Mouse (Mus musculus): Measurements from ENCODE around the gene Uba52. TPM values are rescaled to one million over a fixed set of nuclear protein-coding genes. Genes with fewer than 3 reads are reported as not detected.
"Not testable (repeated sequence)": the region's sequence is repeated elsewhere in the genome, so short reads cannot be mapped to it uniquely, and the experiment has no call there.

Gene Uba52
- total RNA-seq, 2 experiments from 2014 or later, result 924 to 953 TPM

DNA sequence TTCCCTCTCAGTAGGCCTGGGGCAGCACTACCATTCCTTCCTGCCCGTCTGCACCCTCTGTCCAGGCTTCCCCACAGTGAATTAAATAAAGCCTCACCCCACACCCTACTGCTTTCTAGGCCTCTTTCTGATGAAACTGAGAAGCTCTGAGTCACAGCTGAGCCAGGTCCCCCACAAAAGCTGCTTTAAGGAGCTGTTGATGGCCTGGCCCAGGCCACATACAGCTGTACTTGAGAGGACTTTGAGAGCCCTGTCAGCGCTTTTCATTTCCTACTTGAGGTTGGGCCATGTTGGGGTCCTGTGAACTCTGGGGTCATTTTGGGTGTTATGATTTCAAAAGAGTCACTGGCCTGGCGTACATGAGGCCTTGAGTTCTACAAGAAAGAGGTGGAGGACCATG lies 24.6 kb upstream of the Uba52 start:
- DNase-seq (ENCODE audit: low spot score in 2 of 2), result no peak

DNA sequence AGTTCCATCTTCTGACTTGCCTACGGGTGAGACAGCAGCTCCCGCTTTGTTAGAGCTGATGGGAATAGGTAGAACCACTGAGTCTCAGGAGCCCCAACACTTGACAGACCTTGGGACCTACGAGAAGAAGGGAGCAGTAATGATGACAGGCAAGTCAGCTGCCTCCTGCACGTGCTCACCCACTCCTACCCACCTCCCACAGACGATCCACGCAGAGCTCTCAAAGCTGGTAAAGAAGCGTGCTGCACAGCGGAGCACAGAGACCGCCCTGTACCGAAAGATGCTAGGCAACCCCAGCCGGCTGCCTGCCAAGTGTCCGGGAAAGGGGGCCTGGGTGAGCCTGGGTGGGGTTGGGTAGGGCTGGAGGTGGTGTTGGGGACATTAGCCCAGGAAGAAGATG lies 23.7 kb upstream of the Uba52 start:
- peak in 1 of 2 experiments; percentile 27 for DNase-seq (ENCODE audit: low spot score in 2 of 2)

DNA sequence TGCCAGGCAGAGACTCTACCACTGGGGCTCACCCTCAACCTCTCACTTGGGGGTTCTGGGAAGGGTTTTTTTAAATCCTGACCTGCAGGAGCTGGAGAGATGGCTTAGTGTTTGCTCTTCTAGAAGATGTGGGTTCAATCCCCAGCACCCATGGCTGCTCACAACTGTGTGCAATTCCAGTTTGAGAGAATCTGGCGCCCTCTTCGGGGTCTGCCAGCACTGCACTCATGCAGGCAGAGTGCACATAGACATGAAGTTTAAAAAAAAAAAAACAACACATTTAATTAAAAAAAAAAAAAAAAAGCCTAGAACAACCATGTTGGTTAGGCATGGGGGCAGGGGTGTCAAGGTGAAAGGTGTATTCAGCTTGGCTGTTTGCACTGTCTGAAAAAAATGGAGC lies 19.7 kb upstream of the Uba52 start:
- no peak for DNase-seq (ENCODE audit: low spot score in 2 of 2)

DNA sequence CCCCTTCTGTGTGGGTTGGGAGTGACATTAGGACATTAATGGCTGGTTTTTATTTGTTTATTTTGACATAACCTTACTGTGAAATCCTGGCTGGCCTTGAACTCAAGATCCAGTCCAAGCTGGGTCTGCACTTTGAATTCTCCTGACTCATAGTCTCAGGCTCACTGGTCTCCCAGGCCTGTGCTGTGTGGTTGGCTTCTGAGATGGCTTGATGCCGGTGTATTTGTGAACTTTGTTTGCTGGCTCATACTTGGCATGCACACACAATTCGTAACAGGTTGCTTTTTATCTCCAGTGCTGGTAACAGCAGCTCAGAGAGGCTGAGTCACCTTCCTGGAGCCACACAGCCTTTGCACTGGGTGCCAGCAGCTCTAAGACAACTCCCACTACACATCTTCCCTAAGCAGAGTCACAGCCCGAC lies 19.1 kb upstream of the Uba52 start:
- DNase-seq (ENCODE audit: low spot score in 2 of 2), result no peak

DNA sequence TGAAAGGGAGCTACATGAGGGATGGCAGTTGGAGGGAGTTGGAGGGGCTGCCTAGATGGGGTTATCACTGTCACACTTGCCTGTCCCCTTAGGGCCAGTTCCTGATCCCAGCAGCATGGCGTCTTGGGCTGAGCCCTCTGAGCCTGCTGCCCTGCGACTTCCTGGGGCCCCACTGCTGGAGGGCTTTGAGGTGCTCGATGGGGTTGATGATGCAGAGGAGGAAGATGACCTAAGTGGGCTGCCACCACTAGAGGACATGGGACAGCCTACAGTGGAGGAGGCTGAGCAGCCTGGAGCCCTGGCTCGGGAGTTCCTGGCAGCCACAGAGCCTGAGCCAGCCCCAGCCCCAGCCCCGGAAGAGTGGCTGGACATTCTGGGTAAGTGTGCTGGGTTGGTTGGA lies 18.7 kb upstream of the Uba52 start:
- no peak for DNase-seq (ENCODE audit: low spot score in 2 of 2)

DNA sequence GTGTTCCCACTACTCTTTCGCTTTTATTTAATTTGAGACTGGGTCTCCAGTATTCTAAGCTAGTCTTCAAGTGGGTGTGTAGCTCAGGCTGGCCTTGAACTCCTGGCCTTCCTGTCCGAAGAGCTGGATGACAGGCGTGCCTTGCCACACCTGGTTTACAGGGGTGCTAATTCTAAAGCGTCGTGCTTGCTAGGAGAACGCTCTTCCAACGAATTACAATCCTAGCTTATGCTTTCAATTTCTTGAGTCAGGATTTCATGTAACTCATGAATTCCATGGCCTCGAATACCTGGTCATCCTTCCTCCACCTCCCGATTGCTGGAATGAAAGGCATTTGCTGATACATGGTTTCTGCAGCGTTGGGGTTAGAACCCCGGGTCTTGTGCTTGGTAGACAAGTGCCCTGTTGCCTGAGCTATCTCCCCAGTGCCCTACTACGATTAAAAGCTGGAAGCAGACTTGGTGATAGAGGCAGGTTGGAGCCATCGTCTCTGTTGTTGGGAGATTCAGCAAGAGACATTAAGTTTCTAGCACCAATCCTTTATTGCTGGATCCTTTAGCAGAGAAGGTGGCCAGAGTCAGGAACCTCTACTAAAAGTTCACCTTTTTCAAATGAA lies 17.7 kb upstream of the Uba52 start:
- no peak for DNase-seq (ENCODE audit: low spot score in 2 of 2)

DNA sequence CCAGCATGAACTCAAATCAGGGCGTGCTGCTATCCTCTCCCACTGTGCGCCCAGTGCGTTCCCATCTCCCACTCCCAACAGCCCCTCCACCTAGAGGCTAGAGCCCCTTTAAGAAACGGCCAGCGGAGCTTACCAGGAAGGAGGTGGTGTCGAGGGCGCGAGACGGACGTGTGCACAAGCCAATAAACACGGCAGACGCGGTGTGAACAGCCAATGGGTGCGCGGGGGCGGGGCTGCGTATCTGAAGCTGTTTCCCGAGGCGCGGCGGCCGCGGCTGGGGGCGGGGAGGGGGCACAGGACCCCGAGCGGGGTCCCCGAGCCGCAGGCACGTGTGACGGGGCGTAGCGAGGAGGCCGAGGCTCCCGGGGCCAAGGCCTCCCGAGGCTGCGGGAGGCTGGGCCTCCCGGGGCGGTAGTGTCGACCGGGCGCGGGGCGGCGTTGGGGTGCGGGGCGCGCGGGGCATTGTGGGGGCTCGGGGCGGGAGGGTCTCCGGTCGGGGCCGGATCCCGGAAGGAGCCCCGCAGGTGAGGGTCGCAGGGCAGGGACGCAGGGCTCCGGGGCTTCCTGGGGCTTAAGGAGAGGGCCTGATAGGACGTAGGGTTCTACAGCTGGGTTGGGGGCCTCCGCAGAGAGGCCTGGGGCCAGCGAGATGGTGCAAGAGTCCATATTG lies 17.0 kb upstream of the Uba52 start, which contains the start of the genes Fkbp8 and Kxd1:
TSS of gene Fkbp8 (plus strand) at position 213 of the 670 bp plus-strand sequence.
TSS of gene Kxd1 (minus strand) at position 445 of the 670 bp plus-strand sequence.
- peak; percentile 98 to 99 for DNase-seq (ENCODE audit: low spot score in 2 of 2)

DNA sequence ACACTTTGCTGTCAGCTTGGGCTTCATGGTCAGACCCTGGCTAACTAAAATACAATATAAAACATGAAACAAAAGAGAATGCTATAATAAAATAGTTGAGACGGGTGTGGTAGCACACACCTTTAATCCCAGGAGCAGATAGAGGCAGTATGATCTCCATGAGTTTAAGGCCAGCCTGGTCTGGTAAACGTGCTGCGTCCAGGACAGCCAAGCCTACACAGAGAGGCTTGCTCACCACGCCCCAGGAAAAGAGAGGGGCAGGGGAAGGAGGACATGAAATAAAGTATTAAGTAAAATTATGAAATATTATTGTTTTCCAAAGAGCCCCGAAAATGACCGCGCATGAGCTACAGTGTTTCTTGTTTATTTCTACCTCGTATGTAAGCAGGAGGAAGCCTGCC lies 16.5 kb upstream of the Uba52 start:
- no peak for DNase-seq (ENCODE audit: low spot score in 2 of 2)

DNA sequence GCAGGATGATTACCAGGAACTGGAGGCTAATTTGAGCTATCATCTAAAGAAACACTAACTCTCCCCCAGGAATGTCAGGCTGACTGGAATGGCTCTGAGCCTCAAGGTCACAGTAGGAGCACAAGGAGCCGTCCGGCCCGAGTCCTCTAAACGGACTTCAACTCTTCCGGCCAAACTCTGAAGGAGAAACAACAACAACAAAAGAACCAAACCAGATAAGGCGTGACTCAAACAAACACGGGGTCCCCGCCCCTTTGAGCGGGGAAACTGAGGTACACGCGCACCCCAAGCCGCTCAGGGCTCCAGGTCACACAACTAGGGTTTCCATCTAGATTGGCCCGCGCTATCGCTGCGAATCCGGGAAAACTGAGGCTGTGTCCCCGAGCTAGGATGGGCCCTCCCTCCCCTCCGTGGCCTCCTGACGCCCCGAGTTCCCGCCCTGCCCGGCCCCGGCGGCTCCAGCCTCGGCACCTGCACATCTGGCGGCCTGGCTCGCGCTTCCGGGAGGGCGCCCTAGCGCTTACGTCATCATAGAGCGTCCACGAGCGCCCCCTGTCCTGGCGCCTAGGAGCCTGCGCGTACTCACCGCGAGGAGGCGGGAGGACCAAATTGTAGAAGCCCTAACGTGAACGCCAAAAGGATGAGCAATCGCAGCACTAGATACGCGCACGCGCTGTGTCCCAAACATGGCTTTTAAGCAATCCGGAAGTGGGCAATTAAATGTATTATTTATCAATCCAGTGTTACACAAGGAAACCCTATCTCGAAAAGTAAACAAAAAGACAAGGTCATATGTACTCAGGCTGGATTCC lies 12.2 kb upstream of the Uba52 start:
- DNase-seq (ENCODE audit: low spot score in 2 of 2), result peak; percentile 95 to 96

DNA sequence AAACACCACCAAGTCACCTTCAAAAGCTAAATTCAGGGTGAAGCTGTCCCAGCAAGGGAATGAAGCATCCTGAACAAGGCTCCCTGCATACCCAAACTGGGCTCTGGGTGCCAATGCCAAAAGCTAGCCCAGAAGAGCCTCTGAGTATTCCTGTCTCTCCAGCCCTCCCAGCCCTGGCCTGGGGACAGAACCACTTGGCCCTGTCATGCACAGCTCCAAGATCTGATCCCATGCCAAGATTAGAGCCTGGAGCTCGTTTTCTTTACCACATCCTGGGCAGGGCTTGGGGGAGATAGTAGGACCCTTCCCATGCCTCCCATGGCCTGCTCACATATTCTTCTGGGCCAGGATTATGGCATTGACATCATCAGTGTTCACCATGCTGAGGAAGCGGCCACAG lies 9.0 kb upstream of the Uba52 start:
- DNase-seq (ENCODE audit: low spot score in 2 of 2), result no peak

DNA sequence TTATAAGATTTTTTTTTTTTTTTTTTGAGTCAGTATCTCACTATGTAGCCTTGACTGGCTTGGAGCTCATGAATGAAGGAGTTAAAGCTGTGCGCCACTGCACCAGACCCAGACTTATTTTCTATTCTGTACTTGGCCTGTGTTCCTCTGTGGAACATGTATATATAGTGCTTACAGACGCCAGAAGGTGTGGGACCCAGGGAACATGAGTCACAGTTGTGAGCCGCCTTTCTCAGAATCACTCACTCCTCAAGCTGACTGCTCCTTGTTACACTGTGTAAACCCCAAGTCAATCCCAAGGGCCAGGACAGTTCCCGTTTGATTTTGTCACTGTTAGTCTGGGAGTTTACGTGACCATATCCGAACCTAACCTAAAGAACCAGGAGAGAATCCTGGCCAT lies 8.4 kb upstream of the Uba52 start:
- DNase-seq (ENCODE audit: low spot score in 2 of 2), result peak in 1 of 2 experiments; percentile 39

DNA sequence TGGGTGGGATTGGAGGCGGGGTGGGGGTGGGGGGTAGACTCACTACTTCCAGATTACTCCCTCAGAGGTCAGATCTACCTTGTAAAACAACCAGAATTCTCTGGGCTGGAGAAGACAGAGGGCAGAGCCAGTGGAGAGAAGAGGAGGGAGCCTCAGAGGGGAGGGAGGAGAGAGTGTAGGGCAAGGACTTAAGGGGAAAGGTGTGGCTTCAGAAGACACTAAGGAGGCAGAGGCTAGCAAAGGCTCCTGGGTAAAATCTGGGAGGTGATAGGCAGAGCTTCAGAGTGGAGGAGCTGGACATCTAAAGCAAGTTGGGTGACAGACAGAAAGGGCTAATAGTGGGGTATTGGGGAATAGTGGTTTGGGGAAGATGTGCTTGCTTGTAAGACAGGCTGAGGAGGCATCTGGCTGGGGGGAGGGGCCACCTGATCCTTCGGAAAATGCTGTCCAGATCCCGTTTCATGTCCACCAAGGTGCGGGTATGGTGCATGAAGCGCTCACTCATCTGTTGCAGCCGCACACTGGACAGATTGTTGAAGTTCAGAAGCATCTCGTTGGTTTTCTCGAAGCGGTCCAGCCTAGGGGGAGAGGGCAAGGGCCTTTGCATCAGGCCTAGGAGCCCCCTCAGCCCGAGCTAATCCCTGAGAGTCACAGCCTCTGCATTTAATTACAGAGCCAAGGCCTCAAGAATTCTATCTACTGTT lies 7.5 kb upstream of the Uba52 start:
- DNase-seq (ENCODE audit: low spot score in 2 of 2), result no peak

DNA sequence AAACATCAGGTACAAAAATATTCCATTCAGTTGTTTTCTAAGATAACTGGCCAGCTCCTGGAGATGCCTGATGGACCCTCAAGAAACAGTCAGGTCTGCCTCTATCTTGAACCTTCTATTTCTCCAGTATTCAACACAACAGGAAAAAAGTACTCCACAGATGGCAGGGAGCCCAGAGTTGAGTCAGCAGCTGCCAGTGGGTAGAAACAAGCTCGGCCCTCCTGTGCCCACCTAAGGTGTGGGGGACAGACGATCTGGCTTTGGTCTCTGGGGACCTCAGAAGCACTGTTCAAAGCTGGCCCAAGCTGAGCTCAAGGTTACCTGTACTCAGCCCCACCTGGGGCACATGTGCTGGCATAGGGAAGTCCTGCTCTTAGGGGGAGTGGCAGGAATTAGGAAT lies 2.8 kb upstream of the Uba52 start:
- peak; percentile 74 to 85 for DNase-seq (ENCODE audit: low spot score in 2 of 2)

DNA sequence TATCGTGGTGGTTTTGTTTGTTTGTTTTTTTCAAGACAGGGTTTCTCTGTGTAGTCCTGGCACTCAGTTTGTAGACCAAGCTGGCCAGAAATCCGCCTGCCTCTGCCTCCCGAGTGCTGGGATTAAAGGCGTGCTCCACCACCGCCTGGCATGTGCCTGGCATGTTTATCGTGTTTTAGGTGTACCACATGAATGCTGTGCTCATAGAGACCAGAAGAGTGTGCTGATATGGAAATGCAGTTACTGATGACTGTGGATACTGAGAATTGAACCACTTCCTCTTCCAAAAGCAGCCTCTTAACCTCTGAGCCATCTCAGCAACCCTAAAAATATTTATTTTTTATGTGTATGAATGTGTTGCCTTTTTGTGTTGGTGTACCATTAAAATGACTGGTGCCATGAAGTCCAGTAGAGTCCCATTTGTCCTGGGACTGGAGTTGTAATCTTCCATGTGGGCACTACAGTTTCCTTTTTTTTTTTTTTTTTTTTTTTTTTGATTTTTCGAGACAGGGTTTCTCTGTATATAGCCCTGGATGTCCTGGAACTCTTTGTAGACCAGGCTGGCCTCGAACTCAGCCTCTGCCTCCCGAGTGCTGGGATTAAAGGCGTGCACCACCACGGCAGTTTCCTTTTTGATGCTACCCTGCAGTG lies 1.8 kb upstream of the Uba52 start:
- DNase-seq (ENCODE audit: low spot score in 2 of 2), result no peak

DNA sequence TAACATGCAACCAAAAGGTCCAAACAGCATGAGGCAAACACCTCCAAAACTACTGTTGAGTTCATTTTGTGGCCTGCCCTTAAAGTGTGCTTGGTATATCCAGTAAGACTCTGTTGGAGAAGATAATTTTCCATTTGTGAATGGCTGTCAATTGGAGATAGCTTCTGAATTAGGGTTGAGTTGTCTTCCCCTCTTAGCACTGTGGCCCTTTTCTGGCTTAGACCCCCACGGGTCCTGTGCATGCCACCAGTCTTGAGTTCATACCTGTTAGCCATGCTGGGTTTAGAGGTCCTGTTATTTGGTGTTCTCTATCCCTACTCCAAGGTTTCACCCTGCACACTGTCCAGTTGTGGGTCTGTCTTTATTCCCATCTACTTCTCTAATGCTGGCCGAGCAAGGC lies 1.2 kb upstream of the Uba52 start:
- DNase-seq (ENCODE audit: low spot score in 2 of 2), result no peak

DNA sequence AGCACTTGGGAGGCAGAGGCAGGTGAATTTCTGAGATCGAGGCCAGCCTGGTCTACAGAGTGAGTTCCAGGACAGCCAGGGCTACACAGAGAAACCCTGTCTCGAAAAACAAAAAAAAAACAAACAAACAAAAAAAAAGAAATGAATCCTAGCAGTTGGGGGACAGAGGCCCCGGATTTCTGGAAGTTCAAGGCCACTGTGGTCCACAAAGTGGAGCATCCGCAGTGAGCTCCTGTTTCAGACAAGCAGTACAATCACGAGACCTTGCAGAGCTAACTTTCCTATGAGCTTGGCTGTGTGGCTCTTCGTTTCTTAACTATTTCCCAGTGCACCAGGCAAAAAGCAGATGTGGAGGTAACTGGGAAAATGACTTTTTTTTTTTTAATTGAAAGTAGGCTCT lies 573 bp upstream of the Uba52 start:
- DNase-seq (ENCODE audit: low spot score in 2 of 2), result not testable (repeated sequence)

DNA sequence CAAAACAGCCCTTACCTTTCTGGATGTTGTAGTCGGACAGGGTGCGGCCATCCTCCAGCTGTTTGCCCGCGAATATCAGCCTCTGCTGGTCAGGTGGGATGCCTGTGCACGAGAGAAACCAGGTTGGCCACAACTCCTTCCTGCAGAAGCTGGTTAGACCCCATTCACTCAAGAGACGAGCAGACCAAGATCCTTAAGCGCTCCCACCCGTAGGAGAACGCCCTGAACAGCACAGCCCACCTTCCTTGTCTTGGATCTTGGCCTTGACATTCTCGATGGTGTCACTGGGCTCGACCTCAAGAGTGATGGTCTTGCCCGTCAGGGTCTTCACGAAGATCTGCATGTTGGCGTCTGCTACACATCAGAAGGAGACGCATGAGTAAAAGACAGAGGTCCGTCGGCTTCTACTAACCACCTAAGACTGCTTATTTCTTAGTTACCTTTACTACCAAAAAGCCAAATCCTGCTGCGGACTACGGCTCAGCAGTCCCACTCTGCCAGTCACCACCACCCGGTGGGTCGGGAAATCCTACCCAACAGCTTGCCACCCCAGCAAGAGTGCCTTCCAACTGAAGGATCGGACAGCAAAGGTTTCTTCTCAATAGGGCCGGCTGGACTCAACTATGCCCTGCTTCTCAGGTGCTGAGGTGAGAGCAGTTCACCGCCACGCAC lies 1.2 kb downstream of the Uba52 start:
- no peak for DNase-seq (ENCODE audit: low spot score in 2 of 2)

DNA sequence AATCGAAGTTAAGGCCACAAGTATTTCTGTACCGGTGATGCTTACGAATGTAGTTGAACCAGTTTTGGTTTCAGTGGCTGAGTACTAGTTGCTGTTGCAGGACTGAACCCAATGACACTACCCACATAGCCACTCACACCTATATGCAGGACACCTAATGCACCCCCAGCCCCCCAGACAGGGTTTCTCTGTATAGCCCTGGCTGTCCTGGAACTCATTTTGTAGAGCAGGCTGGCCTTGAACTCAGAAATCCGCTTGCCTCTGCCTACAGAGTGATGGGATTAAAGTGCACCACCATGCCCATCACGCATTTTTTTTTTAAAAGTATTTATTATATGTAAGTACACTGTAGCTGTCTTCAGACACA lies 3.6 kb downstream of the Uba52 start:
- no peak for DNase-seq (ENCODE audit: low spot score in 2 of 2)

DNA sequence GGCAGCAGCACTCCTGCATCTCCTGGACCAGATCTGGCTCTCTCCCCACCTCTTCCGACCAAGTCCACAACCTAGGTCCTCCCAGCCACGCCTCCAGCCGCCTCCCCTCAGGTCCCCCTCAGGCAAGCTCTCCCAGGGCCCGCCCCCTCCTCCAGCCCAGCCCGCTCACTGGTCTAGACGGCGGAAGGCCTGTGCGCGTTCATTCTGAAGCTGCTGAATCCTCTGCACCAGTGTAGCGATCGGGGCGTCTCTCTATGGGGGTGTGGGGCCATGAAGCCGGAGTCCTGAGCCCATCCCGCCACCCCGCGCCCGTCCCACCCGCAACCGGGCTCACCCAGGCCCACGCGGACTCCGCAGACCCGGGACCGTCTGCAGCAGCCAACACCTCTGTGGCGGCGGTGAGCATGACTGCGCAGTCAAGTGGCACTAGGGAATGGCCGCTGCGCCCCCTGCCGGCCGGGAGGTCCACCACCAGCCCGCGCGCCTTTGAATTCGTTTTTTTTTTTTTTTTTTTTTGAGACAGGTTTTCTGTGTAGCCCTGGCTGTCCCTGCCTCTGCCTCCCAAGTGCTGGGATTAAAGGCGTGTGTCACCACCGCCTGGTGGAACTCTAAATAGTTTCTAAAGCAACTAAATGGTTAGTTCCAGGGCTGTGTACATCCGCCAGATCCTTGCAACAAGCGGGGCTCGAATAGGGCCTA lies 4.1 kb downstream of the Uba52 start, which contains the start of gene Rex1bd:
TSS of gene Rex1bd (minus strand) at position 425 of the 699 bp plus-strand sequence.
- DNase-seq (ENCODE audit: low spot score in 2 of 2), result peak; percentile 93

Measured in left cerebral cortex, adult 18-20 months (tissue).